Mouse (Mus musculus) bone marrow macrophage, adult 2 months (primary cell): Measurements from ENCODE around the gene Stx1b. TPM values are rescaled to one million over a fixed set of nuclear protein-coding genes. Genes with fewer than 3 reads are reported as not detected.

Experiments used
- H3K27ac ChIP-seq: 2 replicates; pipeline ENCODE4 v1.5.1; 2012; ENCODE audit warnings: low read depth, low read length; ENCODE audit not compliant: insufficient read depth
- H3K4me1 ChIP-seq: 2 replicates; pipeline ENCODE4 v1.6.1; 2012; ENCODE audit warnings: low read length; ENCODE audit not compliant: control insufficient read depth, insufficient read depth
- H3K4me3 ChIP-seq: 2 replicates; pipeline ENCODE4 v1.5.1; 2012; ENCODE audit warnings: mild to moderate bottlenecking, low read length, moderate library complexity; ENCODE audit not compliant: insufficient read depth
- CTCF ChIP-seq: IDR thresholded peaks from 2 replicates; pipeline ENCODE4 v1.5.1; 2012; ENCODE audit warnings: low read depth, mild to moderate bottlenecking, low read length, moderate library complexity
- POLR2A ChIP-seq: IDR thresholded peaks from 2 replicates; pipeline ENCODE4 v1.6.1; 2012; ENCODE audit warnings: mild to moderate bottlenecking, low read depth, low read length, borderline replicate concordance
- polyA plus RNA-seq: library from polyadenylated mRNA; stranded (reverse); fragments of >200 nt; gene quantifications from 2 replicates; pipeline ENCODE4 v1.2.4, GENCODE M21; 2012; ENCODE audit not compliant: missing spikeins, insufficient read depth, insufficient read length

The Stx1b gene
- polyA plus RNA-seq, 1 experiment = not detected

DNA sequence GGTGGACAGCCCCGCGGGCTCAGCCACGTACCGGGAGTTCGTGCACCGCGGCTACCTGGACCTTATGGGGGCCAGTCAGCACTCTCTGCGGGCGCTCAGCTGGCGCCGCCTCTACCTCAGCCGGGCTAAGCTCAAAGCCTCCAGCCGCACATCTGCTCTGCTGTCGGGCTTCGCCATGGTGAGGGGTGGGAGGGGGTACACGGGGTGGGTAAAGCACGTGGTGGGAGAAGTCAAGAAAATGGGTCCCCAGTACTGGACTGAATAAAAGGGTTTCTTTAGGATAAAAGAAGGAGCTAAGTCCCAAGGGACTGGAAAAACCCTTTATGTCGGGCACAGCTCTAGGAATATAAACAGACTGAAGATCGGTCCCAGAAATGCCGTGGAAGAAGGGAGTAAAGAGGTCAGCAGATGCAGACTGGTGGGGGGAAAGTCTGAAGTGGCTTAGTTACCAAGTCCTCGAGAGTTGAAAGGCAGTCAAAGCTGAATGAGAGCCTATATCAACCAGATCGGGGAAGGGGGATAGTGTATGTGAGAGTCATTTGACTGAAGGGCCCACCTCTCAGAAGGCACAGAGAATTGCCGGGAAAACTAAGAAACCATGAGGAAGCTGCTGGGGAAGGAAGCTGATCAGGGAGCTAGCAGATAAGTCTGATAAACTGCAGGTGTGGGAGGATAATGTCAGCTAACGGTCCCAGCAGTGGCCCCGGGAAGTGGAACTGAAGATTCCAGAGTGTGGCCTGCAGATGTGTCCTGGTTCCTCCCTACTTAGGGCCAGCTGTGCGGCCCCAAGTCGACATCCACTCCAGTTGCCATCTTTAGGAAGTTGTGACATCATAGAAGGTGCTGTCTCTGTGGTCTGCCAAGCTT is 54.1 kb downstream of the Stx1b start:
- H3K4me1 ChIP-seq = peaks cover 17% of the 10 kb centered on the region

DNA sequence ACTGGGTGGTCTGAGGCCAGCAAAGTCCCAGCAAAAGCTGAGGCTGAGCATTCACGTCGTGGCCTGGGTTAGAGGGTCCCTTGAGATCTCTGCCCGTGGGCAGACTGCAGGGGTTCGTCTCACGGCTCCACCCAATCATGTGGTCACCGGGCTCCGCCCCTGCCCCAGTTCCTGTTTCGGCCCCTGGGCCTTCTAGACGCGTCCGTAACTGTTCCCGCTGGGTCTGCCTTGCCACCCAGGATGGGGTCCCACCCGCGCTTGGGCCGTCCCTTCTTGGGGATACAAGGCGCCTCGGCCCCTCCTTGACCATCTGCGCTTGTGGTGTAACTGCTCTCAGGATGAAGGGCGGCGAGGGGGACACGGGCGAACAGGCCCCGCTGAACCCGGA is 54.7 kb downstream of the Stx1b start, which contains the start of gene Orai3:
Gene Orai3 (plus strand): TSS at position 165 of the 388 bp plus-strand sequence.
- Histone ChIP-seq H3K27ac (peak within 1 kb of the TSS; percentile 87), H3K4me1 (peaks cover 17% of the 10 kb centered on the region), H3K4me3 (peak within 1 kb of the TSS; percentile 99)
- TF ChIP-seq POLR2A = peak; percentile 30
- TF ChIP-seq CTCF = no peak

More for the DNA sequence above, 54.1 kb downstream of the Stx1b start:
- Histone ChIP-seq H3K27ac (peak overlapping the region; percentile 87), H3K4me3 (peak overlapping the region; percentile 99)
- TF ChIP-seq CTCF (no peak), POLR2A (no peak)

DNA sequence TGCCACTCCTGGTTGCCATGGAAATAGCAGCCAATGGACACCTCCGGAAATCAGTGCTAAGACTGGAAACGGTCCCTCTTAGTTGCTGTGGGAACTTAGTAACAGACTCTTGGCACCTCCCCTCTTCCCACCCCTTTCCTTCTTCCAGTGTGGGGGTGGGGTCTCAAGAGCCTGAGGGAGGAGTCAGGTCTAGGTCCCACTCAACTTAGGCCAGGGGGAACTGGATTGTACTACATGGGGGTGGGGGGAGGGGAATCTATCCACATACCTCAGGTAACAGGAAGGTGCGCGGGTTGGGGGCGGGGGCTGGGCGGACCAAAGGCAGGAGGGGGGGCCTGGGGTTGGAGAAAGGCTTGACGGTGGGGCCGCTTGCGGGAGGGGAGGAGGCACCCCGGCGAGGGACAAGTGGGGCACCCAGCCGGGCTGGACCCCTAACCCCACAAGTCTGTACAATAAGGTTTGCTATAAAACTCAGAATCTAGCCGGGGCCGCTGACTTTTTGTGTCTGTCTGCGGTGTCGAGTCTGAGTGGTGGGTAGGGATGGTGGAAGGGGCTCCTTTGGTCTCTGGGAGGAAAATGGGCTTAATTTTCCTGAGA is 55.3 kb downstream of the Stx1b start:
- H3K27ac ChIP-seq = peak overlapping the region; percentile 84
- peaks cover 15% of the 10 kb centered on the region for H3K4me1 ChIP-seq
- H3K4me3 ChIP-seq = peak overlapping the region; percentile 99
- TF ChIP-seq CTCF (no peak), POLR2A (no peak)

DNA sequence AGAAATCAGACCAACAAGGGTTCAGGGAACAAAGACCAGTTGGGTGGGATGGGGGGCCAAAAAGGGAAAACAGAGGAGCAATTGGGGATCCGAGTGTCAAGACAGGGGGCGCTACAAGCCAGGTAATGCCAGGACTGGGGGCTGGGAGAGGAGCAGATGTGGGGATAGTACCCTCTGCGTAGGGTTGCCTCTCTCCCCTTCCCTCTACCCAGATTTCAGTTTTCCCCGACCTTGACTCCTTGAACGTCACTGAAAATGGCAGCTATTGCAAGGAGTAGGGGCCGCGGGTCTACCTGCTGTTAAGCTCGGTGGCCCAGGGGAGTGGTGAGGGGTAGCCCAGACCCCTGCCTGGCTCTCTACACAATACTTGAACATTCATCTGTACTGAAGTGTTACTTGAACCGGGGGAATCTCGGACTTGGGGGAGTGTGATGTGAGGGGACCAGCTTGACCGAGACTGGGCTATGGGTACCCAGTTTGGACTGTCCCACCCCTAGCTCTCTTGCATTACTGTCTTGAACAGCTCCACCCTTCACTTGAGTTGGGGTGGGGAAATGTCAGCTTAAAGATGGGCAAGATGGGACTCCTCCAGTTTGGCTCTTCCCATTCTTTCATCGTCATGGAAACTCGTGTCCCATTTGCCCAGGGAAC is 55.9 kb downstream of the Stx1b start:
- peaks cover 19% of the 10 kb centered on the region for H3K4me1 ChIP-seq
- no peak overlapping the region for H3K4me3 ChIP-seq
- TF ChIP-seq POLR2A = no peak
- no peak for TF ChIP-seq CTCF
- no peak overlapping the region for H3K27ac ChIP-seq

DNA sequence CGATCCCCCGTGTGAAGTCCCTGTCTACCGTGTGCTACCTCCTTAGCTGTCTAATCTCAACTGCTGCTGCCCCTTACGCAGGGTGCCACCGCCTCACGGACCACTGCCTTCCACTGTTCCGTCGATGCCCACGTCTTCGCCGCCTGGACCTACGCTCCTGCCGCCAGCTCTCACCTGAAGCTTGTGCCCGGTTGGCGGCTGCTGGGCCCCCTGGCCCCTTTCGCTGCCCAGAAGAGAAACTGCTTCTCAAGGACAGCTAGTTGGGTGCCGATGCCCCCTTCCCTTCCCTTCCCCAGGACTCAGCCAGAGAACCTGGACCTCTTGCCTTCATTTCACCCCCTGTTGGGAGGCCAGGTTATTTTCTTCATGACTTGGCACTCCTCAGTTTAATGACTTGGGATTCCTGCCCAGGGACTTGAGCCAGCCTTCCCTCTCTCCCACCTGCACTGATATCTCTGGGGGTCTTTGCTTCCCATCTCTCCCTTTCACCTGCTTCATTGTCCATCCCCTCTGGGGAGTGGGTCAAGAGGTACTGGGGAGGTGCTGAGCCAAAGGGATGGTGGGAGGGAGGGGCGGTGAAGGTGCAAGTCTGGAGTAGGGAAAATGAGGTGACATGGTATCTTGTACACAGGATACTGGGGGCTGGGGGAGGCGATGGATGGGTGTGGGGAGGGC is 56.5 kb downstream of the Stx1b start:
- H3K27ac ChIP-seq = no peak overlapping the region
- H3K4me1 ChIP-seq = peaks cover 24% of the 10 kb centered on the region
- TF ChIP-seq CTCF (no peak), POLR2A (no peak)
- no peak overlapping the region for H3K4me3 ChIP-seq

DNA sequence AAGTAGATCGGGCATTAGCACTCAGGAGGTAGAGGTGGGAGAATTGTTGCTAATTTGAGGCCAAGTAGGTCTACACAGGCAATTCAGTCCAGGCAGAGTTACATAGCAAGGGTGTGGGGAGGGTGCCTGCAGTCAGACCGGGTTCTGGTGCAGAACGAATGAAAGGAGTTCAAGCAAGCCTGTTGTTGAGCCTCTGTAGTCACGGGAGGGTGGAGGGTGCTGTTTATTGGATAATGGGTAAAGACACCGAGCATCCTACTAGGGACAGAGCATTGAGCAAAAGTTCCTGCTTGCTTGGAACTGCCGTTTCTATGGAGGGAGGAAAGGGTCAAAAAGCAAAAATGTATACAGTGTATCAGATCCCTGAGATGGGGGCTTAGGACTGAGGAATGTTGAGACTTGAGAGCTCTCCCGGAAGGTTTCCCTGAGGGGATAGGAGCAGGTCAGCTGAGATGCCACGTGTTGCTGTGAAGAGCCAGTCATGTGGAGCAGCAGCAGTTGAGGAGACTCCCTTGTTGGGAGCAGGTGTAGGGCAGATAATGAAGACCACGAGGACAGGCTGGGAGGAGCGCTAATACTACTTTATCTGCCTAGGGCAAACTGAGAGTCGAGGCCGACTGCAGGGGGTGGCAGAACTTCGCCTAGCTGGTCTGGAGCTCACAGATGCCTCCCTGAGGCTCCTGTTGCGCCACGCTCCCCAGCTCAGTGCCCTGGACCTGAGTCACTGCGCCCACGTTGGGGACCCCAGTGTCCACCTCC is 57.3 kb downstream of the Stx1b start:
- no peak overlapping the region for H3K4me3 ChIP-seq
- H3K27ac ChIP-seq = no peak overlapping the region
- H3K4me1 ChIP-seq = peaks cover 21% of the 10 kb centered on the region
- no peak for TF ChIP-seq CTCF
- TF ChIP-seq POLR2A = no peak

DNA sequence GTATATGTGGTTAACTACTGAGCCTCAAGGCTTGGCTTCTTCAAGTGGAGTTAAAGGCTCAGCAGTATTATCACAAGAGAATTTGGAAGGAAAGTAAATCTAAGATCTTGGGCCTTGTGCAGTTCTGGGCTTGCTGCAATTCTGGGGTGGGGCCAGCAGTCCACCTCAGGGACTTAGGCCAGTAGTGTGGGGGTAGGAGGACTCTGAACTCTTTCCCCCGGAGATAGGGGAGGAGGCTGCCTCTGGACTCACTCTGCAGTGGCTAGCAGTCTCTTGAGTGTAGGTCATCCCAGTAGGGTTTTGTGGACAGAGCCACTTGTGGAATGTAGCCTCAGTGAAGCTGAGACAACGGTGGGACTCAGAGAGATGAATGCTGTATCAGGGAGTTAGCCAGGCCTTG is 58.6 kb downstream of the Stx1b start:
- Histone ChIP-seq H3K27ac (no peak overlapping the region), H3K4me1 (peaks cover 14% of the 10 kb centered on the region), H3K4me3 (no peak overlapping the region)
- TF ChIP-seq CTCF = no peak
- TF ChIP-seq POLR2A = no peak

DNA sequence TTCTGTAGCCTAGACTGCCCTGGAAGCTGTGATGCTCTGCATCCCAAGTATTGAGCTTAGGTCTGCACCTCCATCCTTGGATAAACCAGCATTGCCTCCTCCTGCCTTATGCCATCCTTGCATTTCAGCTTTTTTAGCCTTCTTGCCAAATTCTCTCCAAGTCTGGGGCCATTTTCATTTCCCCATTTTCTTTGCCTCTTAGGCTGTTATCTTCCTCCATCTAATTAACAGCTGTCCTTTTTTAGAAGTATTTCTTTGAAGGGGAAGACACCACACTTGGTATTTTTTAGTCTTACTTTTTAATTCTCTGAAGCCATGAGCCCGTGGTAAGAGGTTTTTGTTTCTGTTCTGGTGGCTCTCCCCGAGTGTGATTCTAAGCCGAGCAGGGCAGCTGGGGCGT is 60.7 kb downstream of the Stx1b start:
- peak overlapping the region; percentile 59 for H3K27ac ChIP-seq
- H3K4me1 ChIP-seq = peaks cover 27% of the 10 kb centered on the region
- H3K4me3 ChIP-seq = no peak overlapping the region
- TF ChIP-seq POLR2A (no peak), CTCF (no peak)

DNA sequence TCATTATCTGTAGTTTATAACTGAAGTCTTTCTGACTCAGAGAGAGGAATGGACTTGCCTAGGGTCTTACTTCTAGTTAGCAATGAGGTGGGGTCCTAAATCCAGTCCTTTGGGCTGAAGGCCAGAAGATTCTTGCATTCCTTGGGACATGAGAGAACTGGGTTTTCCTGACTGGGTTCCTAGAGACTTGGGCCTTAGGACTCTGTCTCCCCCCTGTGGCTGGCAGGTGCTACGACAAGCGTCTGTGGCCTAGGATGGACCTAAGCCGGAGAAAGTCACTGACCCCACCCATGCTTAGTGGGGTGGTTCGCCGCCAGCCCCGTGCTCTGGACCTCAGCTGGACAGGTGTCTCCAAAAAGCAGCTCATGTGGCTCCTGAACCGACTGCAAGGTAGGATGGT is 63.3 kb downstream of the Stx1b start:
- TF ChIP-seq CTCF (peak; percentile 80), POLR2A (no peak)
- H3K4me1 ChIP-seq = peaks cover 27% of the 10 kb centered on the region

DNA sequence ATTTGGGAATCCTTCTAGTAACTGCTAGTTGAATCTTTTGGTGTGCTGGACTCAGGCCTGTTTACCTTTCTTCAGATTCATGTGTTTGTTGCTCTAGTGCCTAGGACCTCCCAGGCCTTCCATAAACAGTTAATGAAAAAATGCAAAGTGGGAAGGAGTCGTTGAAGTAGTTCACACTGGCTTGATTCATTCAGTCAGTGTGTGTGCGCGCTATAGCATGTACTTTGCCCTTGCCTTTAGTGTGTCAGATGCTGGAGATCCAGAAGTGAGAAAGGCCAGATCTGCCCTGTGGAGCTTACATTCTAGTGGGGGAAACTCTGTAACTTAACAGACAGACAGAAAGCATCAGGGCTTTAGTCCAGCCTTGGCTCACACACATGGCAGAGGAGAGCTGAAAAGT is 63.9 kb downstream of the Stx1b start:
- Histone ChIP-seq H3K4me1 (peaks cover 27% of the 10 kb centered on the region), H3K27ac (peak overlapping the region; percentile 79), H3K4me3 (no peak overlapping the region)
- TF ChIP-seq CTCF (no peak), POLR2A (no peak)

More for the DNA sequence above, 63.3 kb downstream of the Stx1b start:
- Histone ChIP-seq H3K4me3 (no peak overlapping the region), H3K27ac (no peak overlapping the region)
